ENCODE assay signal across 9 mouse cellular contexts in genomic region chr11:54002147-54002760, GRCm38 (mm10). TPM values are rescaled to one million over a fixed set of nuclear protein-coding genes. Genes with fewer than 3 reads are reported as not detected.
DNase-seq lines count a peak whose midpoint lies in the region; ATAC-seq and TF ChIP-seq lines count a peak whose summit lies in the region.
"Had no signal": no experiment of that assay in that cellular context is flagged by ENCODE, and none has a peak within 500 bp of the region (broad histone marks: within the 10 kb centered on the region; RNA-seq: fewer than 3 reads in every experiment).

No protein-coding gene starts in this region.

- H3K27me3 ChIP-seq in ES-Bruce4 (ENCODE audit: control insufficient read depth, insufficient read depth, low read length, poor library complexity, severe bottlenecking), result no peaks in the 10 kb centered on the region
- no peaks in the 10 kb centered on the region for H3K27me3 ChIP-seq in kidney, postnatal 0 days (ENCODE audit: insufficient read depth, low read length)
- H3K27me3 ChIP-seq in liver, postnatal 0 days (ENCODE audit: insufficient read depth, low read length), result no peaks in the 10 kb centered on the region

- no peak for TF ChIP-seq EP300 in ES-Bruce4 (IDR thresholded peaks at IDR 0.05; ENCODE audit: insufficient read depth, low read depth, low read length)
- TF ChIP-seq EP300 in liver, postnatal 0 days (IDR thresholded peaks at IDR 0.05; ENCODE audit: low read depth), result no peak

- DNase-seq in 3134 (ENCODE audit: extremely low read depth, insufficient read length, low spot score), result peak; percentile 38
- peak; percentile 83 to 86 for DNase-seq in cerebellum, adult 18-20 months
- peak; percentile 19 to 61 for DNase-seq in frontal cortex, postnatal 14 days (ENCODE audit: low spot score in 2 of 2)
- DNase-seq in kidney, postnatal 0 days (ENCODE audit: low spot score), result peak; percentile 82
- DNase-seq in liver, postnatal 0 days, result peak; percentile 72
- peak; percentile 32 for DNase-seq in retina, adult 2 months (ENCODE audit: low read depth, low spot score)
- peak; percentile 7 for DNase-seq in yolk sac, embryonic 10.5 days (ENCODE audit: low spot score)

- no peak overlapping the region for H3K27ac ChIP-seq in ES-Bruce4 (ENCODE audit: insufficient read depth, low read length)
- H3K27ac ChIP-seq in kidney, postnatal 0 days, result no peak overlapping the region
- no peak overlapping the region for H3K27ac ChIP-seq in liver, postnatal 0 days (ENCODE audit: low read depth)
- H3K27ac ChIP-seq: heart, embryonic 15.5 days had no signal

- peak; percentile 42; the same call in 1 of the 2 replicates for ATAC-seq in kidney, postnatal 0 days (replicated peaks; ENCODE audit: low FRiP score, low read depth)
- ATAC-seq in liver, postnatal 0 days, result no peak

- H3K9me3 ChIP-seq in ES-Bruce4 (replicated peaks; ENCODE audit: control insufficient read depth, insufficient read depth, low read length, poor library complexity, severe bottlenecking), result no peaks in the 10 kb centered on the region
- H3K9me3 ChIP-seq in kidney, postnatal 0 days (replicated peaks; ENCODE audit: low read length), result no peaks in the 10 kb centered on the region
- no peaks in the 10 kb centered on the region for H3K9me3 ChIP-seq in liver, postnatal 0 days (ENCODE audit: low read length)
- H3K9me3 ChIP-seq: heart, embryonic 15.5 days had no signal

- peak; percentile 79 for TF ChIP-seq CTCF in ES-Bruce4 (IDR thresholded peaks at IDR 0.05; ENCODE audit: low read depth, low read length)
- TF ChIP-seq CTCF in kidney, postnatal 0 days (IDR thresholded peaks at IDR 0.05; ENCODE audit: low read depth), result peak; percentile 77
- TF ChIP-seq CTCF in liver, postnatal 0 days (IDR thresholded peaks at IDR 0.05; ENCODE audit: low read depth), result peak; percentile 81

- no peaks in the 10 kb centered on the region for H3K4me1 ChIP-seq in ES-Bruce4 (ENCODE audit: control insufficient read depth, insufficient read depth, low read length)
- H3K4me1 ChIP-seq in kidney, postnatal 0 days (replicated peaks; ENCODE audit: insufficient read depth, low read length), result no peaks in the 10 kb centered on the region
- peaks cover 30% of the 10 kb centered on the region for H3K4me1 ChIP-seq in liver, postnatal 0 days (ENCODE audit: insufficient read depth)

- H3K9ac ChIP-seq in ES-Bruce4 (ENCODE audit: low read depth, poor library complexity, severe bottlenecking), result no peak overlapping the region
- H3K9ac ChIP-seq in kidney, postnatal 0 days (ENCODE audit: low read depth, low read length), result no peak overlapping the region
- no peak overlapping the region for H3K9ac ChIP-seq in liver, postnatal 0 days (replicated peaks)
- H3K9ac ChIP-seq: heart, embryonic 15.5 days had no signal

- WGBS in kidney, postnatal 0 days, result 4% methylated on average over 5 of the region's 5 CpGs
- WGBS in liver, postnatal 0 days (ENCODE audit: insufficient replicate concordance), result 10% methylated on average over 5 of the region's 5 CpGs

- TF ChIP-seq POLR2A in ES-Bruce4 (IDR thresholded peaks at IDR 0.05; ENCODE audit: insufficient read depth, low read length), result no peak

- H3K4me2 ChIP-seq in kidney, postnatal 0 days (ENCODE audit: low read length), result no peak overlapping the region
- no peak overlapping the region for H3K4me2 ChIP-seq in liver, postnatal 0 days (ENCODE audit: low read depth, low read length)
- H3K4me2 ChIP-seq: heart, embryonic 15.5 days had no signal

- no peaks in the 10 kb centered on the region for H3K36me3 ChIP-seq in ES-Bruce4 (ENCODE audit: control insufficient read depth, insufficient read depth, low read length, poor library complexity, severe bottlenecking)
- no peaks in the 10 kb centered on the region for H3K36me3 ChIP-seq in kidney, postnatal 0 days (ENCODE audit: insufficient read depth, low read length)
- H3K36me3 ChIP-seq in liver, postnatal 0 days (replicated peaks; ENCODE audit: insufficient read depth, low read length), result peaks cover 4% of the 10 kb centered on the region; the same call in 1 of the 2 replicates
- H3K36me3 ChIP-seq: heart, embryonic 15.5 days had no signal

- no peak overlapping the region for H3K4me3 ChIP-seq in ES-Bruce4 (ENCODE audit: low read depth, low read length)
- no peak overlapping the region for H3K4me3 ChIP-seq in kidney, postnatal 0 days (replicated peaks; ENCODE audit: low read depth, low read length)
- H3K4me3 ChIP-seq in liver, postnatal 0 days (ENCODE audit: low read depth, low read length), result no peak overlapping the region
- H3K4me3 ChIP-seq: heart, embryonic 15.5 days had no signal

RNA-seq across cellular contexts. Expression of gene Slc22a21, which starts 22.1 kb away (rescaled TPM):
- polyA plus RNA-seq in ES-Bruce4 (2011; ENCODE audit: insufficient read depth, insufficient read length, low read depth, missing spikeins), result 2.9 and 3.0 TPM in 2 replicates
- polyA plus RNA-seq in kidney, postnatal 0 days (2015; fragmentation: Nextera tagmentation; extraction: Ambion mirVana), result 5.6 and 6.0 TPM in 2 replicates
- polyA plus RNA-seq in liver, postnatal 0 days (2015; fragmentation: Nextera tagmentation; extraction: Ambion mirVana), result 0.90 and 1.3 TPM in 2 replicates

RNA-seq across cellular contexts. Expression of gene Slc22a4, which starts 25.6 kb away (rescaled TPM):
- polyA plus RNA-seq in ES-Bruce4 (2011; ENCODE audit: insufficient read depth, insufficient read length, low read depth, missing spikeins), result 0.41 TPM in 1 of 2 replicates, not detected in the other
- polyA plus RNA-seq in kidney, postnatal 0 days (2015; fragmentation: Nextera tagmentation; extraction: Ambion mirVana), result 3.6 TPM in 2 replicates
- polyA plus RNA-seq in liver, postnatal 0 days (2015; fragmentation: Nextera tagmentation; extraction: Ambion mirVana), result 12.9 and 13.4 TPM in 2 replicates

Comparison
In these comparisons a context has a peak if more than half of its experiments do, and no peak if none do; other contexts are left out.
1. DNase-seq: peak in every context shown above with its lines; median percentile 84 in cerebellum, adult 18-20 months; 82 in kidney, postnatal 0 days; 72 in liver, postnatal 0 days; 40 in frontal cortex, postnatal 14 days; 38 in 3134; 32 in retina, adult 2 months; 7 in yolk sac, embryonic 10.5 days.